Mouse (Mus musculus) kidney, postnatal 36 days (tissue): ENCODE measurements around the gene Cylc1.

ENCODE experiments used
- DNase-seq, 2 experiments: peaks; one replicate each; pipeline ENCODE4 v3.0.0; 2021 to 2022; ENCODE audit warnings: mixed read lengths in 2 of 2

Cylc1 gene

GRCm38 (mm10) chrX:111110118-111110517, at the start of gene Cylc1:
Gene Cylc1 (plus strand): TSS chrX:111110418.
- DNase-seq = no peak

DNA sequence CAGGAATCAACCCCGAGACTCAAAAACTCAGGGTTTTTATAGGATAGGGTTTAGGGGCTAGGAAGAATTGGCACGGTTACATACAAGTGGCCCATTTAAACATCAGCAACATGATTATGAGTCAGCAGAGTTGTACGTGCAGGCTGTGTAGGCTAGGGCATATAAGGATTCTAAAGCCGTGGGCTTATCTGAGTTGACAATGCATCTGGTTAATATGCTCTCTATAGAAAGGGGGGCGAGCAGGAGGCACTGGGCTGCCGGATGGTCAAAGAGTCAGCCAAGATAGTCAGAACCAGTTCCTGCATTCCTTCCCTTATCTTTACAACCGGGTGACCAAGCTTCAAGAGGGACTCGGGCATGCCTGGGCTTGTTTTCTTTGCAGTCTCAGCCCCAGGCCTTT, 31.5 kb upstream of the Cylc1 start:
- no peak for DNase-seq

DNA sequence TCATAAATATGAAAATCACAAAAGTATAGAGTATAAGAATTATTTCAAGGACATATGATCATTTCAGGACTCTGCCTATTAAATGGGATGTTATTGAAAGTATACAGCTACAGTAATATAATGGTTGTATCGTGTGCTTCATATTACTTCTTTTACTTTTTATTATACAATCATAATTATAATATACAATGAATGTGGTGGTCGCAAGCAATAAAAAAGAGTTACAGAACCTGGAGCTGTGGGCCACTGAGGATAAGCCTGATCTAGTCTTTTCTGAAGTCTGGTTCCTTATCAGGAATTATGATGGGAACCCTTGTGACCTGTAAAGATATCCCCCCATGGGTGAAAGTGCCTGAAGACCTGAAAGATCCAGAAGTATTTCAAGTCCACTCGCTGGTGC, 57.8 kb downstream of the Cylc1 start, which contains the start of gene Gm10112:
TSS of gene Gm10112 (plus strand) at position 301 of the 400 bp plus-strand sequence.
- no peak for DNase-seq
